Mouse (Mus musculus) gastrocnemius, postnatal 25 days (tissue): ENCODE measurements around the gene Hoxc4. TPM values are rescaled to one million over a fixed set of nuclear protein-coding genes. Genes with fewer than 3 reads are reported as not detected.

Source experiments
- DNase-seq: peaks from one replicate; pipeline ENCODE4 v3.0.0; 2022
- microRNA-seq, 2 experiments: library from miRNA; unstranded; fragments of <30 nt; microRNA quantifications; one replicate each; pipeline ENCODE4 v1.2.0; 2021; ENCODE audit warnings: borderline replicate concordance in 2 of 2
- total RNA-seq, 2 experiments: library from RNA; stranded (reverse); gene quantifications; 1 replicate in 1 of 2; 2 replicates in 1 of 2; pipeline ENCODE4 v1.2.3; 2021

Gene Hoxc4
- total RNA-seq, 2 experiments from 2014 or later, result 3.8 to 4.1 TPM

GRCm38 (mm10) chr15:103084944-103085343 is 66.2 kb downstream of the Hoxc4 start:
- no peak for DNase-seq

DNA sequence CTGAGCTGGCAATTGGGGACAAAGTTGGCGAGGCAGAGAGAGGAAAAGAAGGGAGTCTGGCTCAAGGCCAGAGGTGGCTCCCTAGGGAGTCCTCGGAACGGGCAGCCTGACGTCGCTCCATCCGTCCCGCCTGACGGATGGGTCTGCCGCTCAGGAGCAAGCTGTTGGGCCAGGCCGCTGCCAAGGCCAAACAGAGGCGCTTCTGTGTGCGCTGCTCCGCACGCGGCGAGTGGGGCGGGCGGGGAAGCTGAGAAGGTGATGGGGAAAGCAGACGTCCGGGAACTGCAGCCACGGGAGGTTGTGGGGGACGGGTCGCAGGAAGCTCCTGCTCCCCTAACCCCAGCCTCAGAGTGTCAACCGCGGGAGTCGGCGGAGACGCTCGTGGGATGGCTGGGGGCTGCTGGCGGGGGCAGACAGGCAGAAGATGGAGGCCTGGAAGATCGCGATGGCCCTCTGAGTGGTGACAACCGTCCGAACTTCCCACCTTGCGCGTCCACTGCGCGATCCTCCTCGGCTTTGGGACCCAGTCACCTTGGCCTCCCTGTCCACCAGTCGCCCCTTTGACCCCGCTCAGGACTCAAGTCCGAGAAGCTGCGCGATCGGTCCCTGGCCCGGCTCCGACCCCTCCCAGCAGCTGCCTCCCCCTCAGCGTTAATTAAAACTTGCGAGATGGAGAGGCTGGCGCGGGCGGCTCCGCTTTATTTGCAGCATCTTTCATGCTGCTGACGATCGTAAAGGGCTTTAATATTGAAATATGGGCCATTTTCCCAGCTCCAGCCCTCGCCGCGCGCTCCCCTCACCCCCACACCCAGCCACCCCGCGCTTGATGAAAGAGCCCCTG is 67.3 kb downstream of the Hoxc4 start:
- DNase-seq, result peak; percentile 44

Small RNAs within 50 kb of the gene (microRNA-seq; reads per million reads assigned to microRNA genes)
- gene Mir196a-2 (1,625 to 1,952 reads per million in 2 experiments), gene Mir615 (219 to 370 reads per million in 2 experiments)

Other genes with a start within 250 kb of the Hoxc4 start
- gene Hoxc13, start 97.8 kb upstream of the Hoxc4 start, total RNA-seq, result not detected
- gene Hoxc12, start 82.2 kb upstream of the Hoxc4 start, total RNA-seq, result not detected
- 1 to 10 TPM; 6.2 to 7.2 TPM for gene Hoxc11, start 64.5 kb upstream of the Hoxc4 start, total RNA-seq
- 10 to 100 TPM; 61.5 to 69.5 TPM for gene Hoxc10, start 52.1 kb upstream of the Hoxc4 start, total RNA-seq
- gene Hoxc5, start 51.5 kb upstream of the Hoxc4 start, total RNA-seq, result 1 to 10 TPM; 1.6 to 1.8 TPM
- 1 to 10 TPM; 4.6 to 6.5 TPM for gene Hoxc9, start 42.5 kb upstream of the Hoxc4 start, total RNA-seq
- gene Hoxc8, start 28.3 kb upstream of the Hoxc4 start, total RNA-seq, result 1 to 10 TPM; 1.3 to 1.6 TPM
- 1 to 10 TPM; 5.3 to 8.1 TPM for gene Hoxc6, start 20.7 kb upstream of the Hoxc4 start, total RNA-seq
- 10 to 100 TPM in 1 of 2 experiments, 1 to 10 TPM in 1; 9.4 to 11.7 TPM for gene Smug1, start 148.2 kb downstream of the Hoxc4 start, total RNA-seq
- 10 to 100 TPM; 29.0 to 29.6 TPM for gene Cbx5, start 220.9 kb downstream of the Hoxc4 start, total RNA-seq
- 10 to 100 TPM; 82.8 to 89.0 TPM for gene Hnrnpa1, start 221.5 kb downstream of the Hoxc4 start, total RNA-seq
- not detected for gene Nfe2, start 239.5 kb downstream of the Hoxc4 start, total RNA-seq